Mouse (Mus musculus): ENCODE results near the gene Mgat5. TPM values are rescaled to one million over a fixed set of nuclear protein-coding genes. Genes with fewer than 3 reads are reported as not detected.

Mgat5 gene
- total and polyA plus RNA-seq, 3 experiments, result 0.16 TPM; not detected in 2

DNA sequence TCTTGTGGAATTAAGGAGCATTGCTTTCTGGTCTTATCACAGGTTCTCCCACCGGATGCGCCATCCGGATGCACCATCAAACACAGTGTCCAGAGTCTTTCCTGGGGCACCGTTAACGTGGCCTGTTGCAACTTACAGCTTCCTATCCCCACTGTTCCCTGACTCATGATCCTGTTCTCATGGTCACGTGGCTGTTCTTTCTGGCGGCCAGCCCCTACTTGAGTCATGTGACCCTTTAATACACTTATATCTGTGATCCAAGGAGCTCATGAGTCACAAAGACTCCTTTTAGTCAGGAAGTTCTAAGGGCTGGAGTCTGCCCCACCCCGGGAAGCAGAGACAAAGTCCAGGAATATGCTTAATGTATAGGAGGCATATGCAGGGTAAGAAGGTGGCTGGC lies 52.2 kb downstream of the Mgat5 start:
- no peaks in the 10 kb centered on the region for H3K4me1 ChIP-seq (ENCODE audit: insufficient read depth, low read depth, low read length)
- no peak for DNase-seq (ENCODE audit: low spot score)
- H3K4me3 ChIP-seq (ENCODE audit: low read depth, low read length), result no peak overlapping the region
- no peaks in the 10 kb centered on the region for H3K36me3 ChIP-seq (replicated peaks)
- H3K9me3 ChIP-seq (replicated peaks), result peaks cover 72% of the 10 kb centered on the region
- TF ChIP-seq CTCF (IDR thresholded peaks at IDR 0.05; ENCODE audit: low read depth, low read length) (no peak), POLR2AphosphoS5 (IDR thresholded peaks at IDR 0.05; ENCODE audit: insufficient replicate concordance, low read depth, low read length) (no peak), GATA1 (IDR thresholded peaks at IDR 0.05; ENCODE audit: borderline replicate concordance, low read length) (no peak), GATA2 (IDR thresholded peaks at IDR 0.05; ENCODE audit: borderline replicate concordance, low read depth, low read length) (no peak), TAL1 (conservative IDR thresholded peaks at IDR 0.05; ENCODE audit: low read depth, low read length) (no peak)
- no peaks in the 10 kb centered on the region for H3K27me3 ChIP-seq (ENCODE audit: insufficient read depth, low read length)
- no peak for ATAC-seq (ENCODE audit: extremely low read depth, insufficient number of reproducible peaks, low FRiP score, poor library complexity, severe bottlenecking)

DNA sequence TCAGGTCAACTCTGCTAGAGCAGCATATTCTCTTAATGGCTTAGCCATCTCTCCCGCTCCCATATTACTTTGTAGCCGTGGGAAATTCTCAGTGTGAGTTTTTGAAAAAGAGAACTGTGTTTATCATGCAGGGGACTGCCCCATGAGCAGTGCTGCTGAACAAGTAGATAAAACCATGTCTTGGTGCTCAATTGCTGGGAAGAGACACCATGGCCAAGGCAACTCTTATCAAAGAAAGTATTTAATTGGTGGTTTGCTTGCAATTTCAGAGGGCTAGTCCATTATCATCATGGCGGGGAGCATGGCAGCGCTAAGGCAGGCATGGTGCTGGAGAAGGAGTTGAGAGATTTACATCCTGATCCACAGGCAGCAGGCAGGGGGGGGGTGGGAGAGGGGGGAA lies 54.9 kb downstream of the Mgat5 start:
- Histone ChIP-seq H3K9me3 (replicated peaks) (peaks cover 72% of the 10 kb centered on the region), H3K4me3 (ENCODE audit: low read depth, low read length) (no peak overlapping the region), H3K36me3 (replicated peaks) (no peaks in the 10 kb centered on the region), H3K4me1 (ENCODE audit: insufficient read depth, low read depth, low read length) (no peaks in the 10 kb centered on the region), H3K27me3 (ENCODE audit: insufficient read depth, low read length) (no peaks in the 10 kb centered on the region)
- DNase-seq (ENCODE audit: low spot score) (no peak), ATAC-seq (ENCODE audit: extremely low read depth, insufficient number of reproducible peaks, low FRiP score, poor library complexity, severe bottlenecking) (no peak)
- TF ChIP-seq POLR2AphosphoS5 (IDR thresholded peaks at IDR 0.05; ENCODE audit: insufficient replicate concordance, low read depth, low read length) (no peak), TAL1 (conservative IDR thresholded peaks at IDR 0.05; ENCODE audit: low read depth, low read length) (no peak), CTCF (IDR thresholded peaks at IDR 0.05; ENCODE audit: low read depth, low read length) (no peak), GATA1 (IDR thresholded peaks at IDR 0.05; ENCODE audit: borderline replicate concordance, low read length) (no peak), GATA2 (IDR thresholded peaks at IDR 0.05; ENCODE audit: borderline replicate concordance, low read depth, low read length) (no peak)

DNA sequence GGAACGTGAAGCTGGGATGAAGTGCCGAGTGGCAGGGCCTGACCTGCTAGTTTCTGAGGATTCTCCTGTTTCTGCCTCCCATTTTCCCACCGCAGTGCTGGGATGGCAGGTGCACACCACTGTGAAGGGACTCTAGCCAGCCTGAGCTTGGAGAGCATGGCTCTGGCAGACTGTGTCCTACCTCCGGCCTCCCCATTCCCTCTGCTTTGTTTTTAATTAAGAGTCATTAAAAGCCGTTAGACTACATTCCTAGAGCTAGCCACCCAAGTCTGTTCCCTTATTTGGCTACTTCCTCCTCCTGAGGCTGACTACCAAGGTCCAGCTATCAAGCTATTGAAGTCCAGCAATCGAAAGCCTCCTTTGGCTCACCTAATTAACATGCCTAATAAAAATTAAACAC lies 56.2 kb downstream of the Mgat5 start:
- Histone ChIP-seq H3K4me3 (ENCODE audit: low read depth, low read length) (no peak overlapping the region), H3K9me3 (replicated peaks) (peaks cover 67% of the 10 kb centered on the region), H3K27me3 (ENCODE audit: insufficient read depth, low read length) (no peaks in the 10 kb centered on the region), H3K4me1 (ENCODE audit: insufficient read depth, low read depth, low read length) (no peaks in the 10 kb centered on the region), H3K36me3 (replicated peaks) (no peaks in the 10 kb centered on the region)
- ATAC-seq (ENCODE audit: extremely low read depth, insufficient number of reproducible peaks, low FRiP score, poor library complexity, severe bottlenecking) (no peak), DNase-seq (ENCODE audit: low spot score) (no peak)
- no peak for TF ChIP-seq GATA2 (IDR thresholded peaks at IDR 0.05; ENCODE audit: borderline replicate concordance, low read depth, low read length)
- TF ChIP-seq CTCF (IDR thresholded peaks at IDR 0.05; ENCODE audit: low read depth, low read length), result no peak
- TF ChIP-seq POLR2AphosphoS5 (IDR thresholded peaks at IDR 0.05; ENCODE audit: insufficient replicate concordance, low read depth, low read length), result no peak
- TF ChIP-seq GATA1 (IDR thresholded peaks at IDR 0.05; ENCODE audit: borderline replicate concordance, low read length), result no peak
- no peak for TF ChIP-seq TAL1 (conservative IDR thresholded peaks at IDR 0.05; ENCODE audit: low read depth, low read length)

DNA sequence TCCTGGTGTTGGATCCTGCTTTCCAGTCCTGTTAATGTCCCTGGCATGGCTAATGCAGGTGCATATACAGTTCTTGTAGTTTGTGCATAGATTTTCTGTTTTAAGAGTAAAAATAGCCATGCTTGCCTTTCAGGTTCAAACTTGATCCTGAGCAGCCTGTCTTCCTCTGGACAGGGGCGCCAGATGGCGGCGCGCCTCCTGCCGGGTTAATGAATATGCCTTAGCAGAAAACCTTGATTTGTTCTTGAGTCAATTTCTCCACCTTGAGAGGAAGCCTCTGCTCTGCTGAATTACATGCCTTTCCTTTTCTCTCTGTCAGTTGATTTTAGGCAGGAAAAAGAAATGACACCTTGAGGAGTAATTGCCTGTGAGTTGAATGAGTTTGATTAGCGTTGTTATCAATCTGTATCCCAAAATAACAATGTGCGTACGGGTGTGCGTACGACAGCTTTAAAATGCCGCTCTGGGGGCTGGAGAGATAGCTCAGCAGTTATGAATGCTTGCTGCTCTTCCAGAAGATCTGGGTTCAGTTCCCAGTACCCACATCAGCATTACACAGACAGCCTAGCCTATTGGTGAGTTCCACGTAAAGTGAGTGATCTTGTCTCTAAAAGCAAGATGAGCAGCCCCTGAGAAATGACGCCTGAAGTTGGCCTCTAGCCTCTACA lies 57.5 kb downstream of the Mgat5 start:
- Histone ChIP-seq H3K27me3 (ENCODE audit: insufficient read depth, low read length) (no peaks in the 10 kb centered on the region), H3K4me1 (ENCODE audit: insufficient read depth, low read depth, low read length) (no peaks in the 10 kb centered on the region), H3K4me3 (ENCODE audit: low read depth, low read length) (no peak overlapping the region), H3K36me3 (replicated peaks) (no peaks in the 10 kb centered on the region), H3K9me3 (replicated peaks) (peaks cover 68% of the 10 kb centered on the region)
- no peak for ATAC-seq (ENCODE audit: extremely low read depth, insufficient number of reproducible peaks, low FRiP score, poor library complexity, severe bottlenecking)
- DNase-seq (ENCODE audit: low spot score), result no peak
- TF ChIP-seq GATA1 (IDR thresholded peaks at IDR 0.05; ENCODE audit: borderline replicate concordance, low read length) (no peak), CTCF (IDR thresholded peaks at IDR 0.05; ENCODE audit: low read depth, low read length) (no peak), TAL1 (conservative IDR thresholded peaks at IDR 0.05; ENCODE audit: low read depth, low read length) (no peak), POLR2AphosphoS5 (IDR thresholded peaks at IDR 0.05; ENCODE audit: insufficient replicate concordance, low read depth, low read length) (no peak), GATA2 (IDR thresholded peaks at IDR 0.05; ENCODE audit: borderline replicate concordance, low read depth, low read length) (no peak)

DNA sequence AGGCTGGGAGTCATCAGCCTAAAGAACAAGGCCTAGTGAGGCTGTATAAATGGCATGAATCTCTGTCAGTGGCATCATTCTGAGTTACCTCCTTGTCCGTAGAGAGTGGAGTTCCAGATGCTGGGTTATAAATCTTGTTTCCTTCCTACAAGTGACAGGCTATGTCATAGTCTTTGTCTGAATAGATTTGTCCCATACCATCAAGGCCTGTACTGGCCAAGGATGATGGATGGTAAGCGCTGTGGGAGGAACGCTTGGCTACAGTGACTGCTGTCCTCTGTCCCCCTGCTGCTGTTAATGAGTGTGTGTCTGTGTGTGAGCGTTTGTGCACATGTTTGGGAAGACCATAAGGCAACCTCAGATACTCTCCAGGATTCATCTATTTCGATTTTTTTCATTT lies 63.2 kb downstream of the Mgat5 start:
- no peaks in the 10 kb centered on the region for H3K27me3 ChIP-seq (ENCODE audit: insufficient read depth, low read length)
- TF ChIP-seq TAL1 (conservative IDR thresholded peaks at IDR 0.05; ENCODE audit: low read depth, low read length), result no peak
- no peak for TF ChIP-seq GATA1 (IDR thresholded peaks at IDR 0.05; ENCODE audit: borderline replicate concordance, low read length)
- no peak for TF ChIP-seq POLR2AphosphoS5 (IDR thresholded peaks at IDR 0.05; ENCODE audit: insufficient replicate concordance, low read depth, low read length)
- no peak for TF ChIP-seq GATA2 (IDR thresholded peaks at IDR 0.05; ENCODE audit: borderline replicate concordance, low read depth, low read length)
- no peak for TF ChIP-seq CTCF (IDR thresholded peaks at IDR 0.05; ENCODE audit: low read depth, low read length)
- no peak overlapping the region for H3K4me3 ChIP-seq (ENCODE audit: low read depth, low read length)
- H3K9me3 ChIP-seq (replicated peaks), result peaks cover 68% of the 10 kb centered on the region
- H3K4me1 ChIP-seq (ENCODE audit: insufficient read depth, low read depth, low read length), result no peaks in the 10 kb centered on the region
- DNase-seq (ENCODE audit: low spot score) (no peak), ATAC-seq (ENCODE audit: extremely low read depth, insufficient number of reproducible peaks, low FRiP score, poor library complexity, severe bottlenecking) (no peak)
- no peaks in the 10 kb centered on the region for H3K36me3 ChIP-seq (replicated peaks)

- H3K36me3 ChIP-seq (replicated peaks), result no peaks in the 10 kb centered on the region
- H3K27me3 ChIP-seq (ENCODE audit: insufficient read depth, low read length), result no peaks in the 10 kb centered on the region
- ATAC-seq (ENCODE audit: extremely low read depth, insufficient number of reproducible peaks, low FRiP score, poor library complexity, severe bottlenecking) (no peak), DNase-seq (ENCODE audit: low spot score) (no peak)
- no peak overlapping the region for H3K4me3 ChIP-seq (ENCODE audit: low read depth, low read length)
- H3K4me1 ChIP-seq (ENCODE audit: insufficient read depth, low read depth, low read length), result no peaks in the 10 kb centered on the region
- peaks cover 71% of the 10 kb centered on the region for H3K9me3 ChIP-seq (replicated peaks)
- no peak for TF ChIP-seq POLR2AphosphoS5 (IDR thresholded peaks at IDR 0.05; ENCODE audit: insufficient replicate concordance, low read depth, low read length)
- no peak for TF ChIP-seq CTCF (IDR thresholded peaks at IDR 0.05; ENCODE audit: low read depth, low read length)
- no peak for TF ChIP-seq TAL1 (conservative IDR thresholded peaks at IDR 0.05; ENCODE audit: low read depth, low read length)
- no peak for TF ChIP-seq GATA1 (IDR thresholded peaks at IDR 0.05; ENCODE audit: borderline replicate concordance, low read length)
- no peak for TF ChIP-seq GATA2 (IDR thresholded peaks at IDR 0.05; ENCODE audit: borderline replicate concordance, low read depth, low read length)
Measured at GRCm38 (mm10) chr1:127269343-127269742, 64.5 kb downstream of the Mgat5 start.

Measured in G1E (cell line).